Mouse (Mus musculus) kidney, postnatal 4 days (tissue): ENCODE measurements around the gene Plgrkt.

Experiments used
- DNase-seq, 2 experiments: peaks; one replicate each; pipeline ENCODE4 v3.0.0; 2021; ENCODE audit warnings: mixed read lengths in 2 of 2

Plgrkt gene

DNA sequence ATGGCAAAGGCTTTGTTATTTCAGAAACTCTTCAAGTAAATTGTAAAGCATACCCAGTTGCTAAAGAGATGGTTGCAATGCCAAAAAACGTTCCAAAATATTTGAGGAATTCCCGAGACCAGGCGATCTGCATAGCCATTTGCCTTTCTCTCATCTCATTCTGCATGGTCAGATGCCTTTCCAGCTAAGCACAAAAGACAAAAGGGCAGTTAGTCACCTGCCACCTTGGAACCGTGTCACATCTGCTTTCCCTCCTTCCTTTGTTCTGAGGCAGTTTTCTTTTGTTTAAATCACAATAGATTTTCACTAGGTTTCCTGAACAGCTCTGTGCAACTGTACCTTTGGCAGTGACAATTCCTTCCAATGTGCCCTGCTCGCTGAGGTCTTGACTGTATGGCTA is 16.2 kb downstream of the Plgrkt start:
- no peak for DNase-seq

DNA sequence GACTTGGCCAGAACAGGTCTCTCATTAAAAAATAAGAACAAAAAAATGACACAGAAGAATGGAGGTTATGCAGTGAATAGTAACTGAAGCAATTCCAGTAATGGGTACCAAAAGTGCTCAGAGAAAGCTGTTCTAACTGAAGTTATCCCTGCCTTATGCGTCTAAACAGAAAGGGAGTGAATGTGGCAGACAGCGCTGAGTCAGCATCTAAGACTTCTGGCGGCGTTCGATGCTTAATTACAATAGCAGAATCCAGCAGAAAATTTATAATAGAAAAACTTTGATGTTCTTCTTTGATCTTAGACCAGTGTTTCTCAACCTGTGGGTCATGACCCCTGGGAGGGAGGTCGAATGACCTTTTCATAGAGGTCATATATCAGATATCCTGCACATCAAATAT is 21.6 kb downstream of the Plgrkt start:
- DNase-seq = no peak

DNA sequence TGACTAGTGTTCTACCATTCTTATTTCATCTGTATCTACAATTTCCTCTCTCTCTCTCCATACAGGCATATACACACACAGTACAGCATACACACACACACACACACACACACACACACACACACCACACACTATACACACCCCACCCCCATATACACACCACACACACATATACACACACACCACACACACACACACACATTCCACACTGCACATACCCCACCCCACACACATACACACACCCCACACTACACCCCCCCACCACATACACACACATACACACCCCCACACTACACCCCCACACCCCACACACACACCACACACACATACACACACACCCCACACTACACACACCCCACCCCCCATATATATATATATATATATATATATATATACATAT is 22.3 kb downstream of the Plgrkt start:
- DNase-seq = no peak

DNA sequence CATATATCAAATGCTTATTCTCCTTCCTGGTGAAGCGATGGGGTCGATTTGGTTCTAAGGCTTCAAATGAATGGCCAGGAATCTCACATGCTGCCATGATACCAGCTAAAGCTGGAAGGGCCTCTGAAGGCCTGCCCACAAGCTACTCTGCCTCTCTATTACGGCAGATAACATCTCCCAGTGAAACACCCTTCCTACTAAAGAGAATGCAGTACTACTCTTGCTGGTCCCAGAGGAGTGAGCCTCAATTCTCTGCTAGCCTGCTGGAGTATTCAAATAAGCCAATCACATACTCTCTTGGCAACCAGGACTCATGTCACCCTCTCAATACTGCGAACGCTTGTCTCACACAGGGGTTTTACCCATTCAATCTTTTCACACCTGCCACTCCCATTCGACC is 24.9 kb downstream of the Plgrkt start:
- DNase-seq = no peak

DNA sequence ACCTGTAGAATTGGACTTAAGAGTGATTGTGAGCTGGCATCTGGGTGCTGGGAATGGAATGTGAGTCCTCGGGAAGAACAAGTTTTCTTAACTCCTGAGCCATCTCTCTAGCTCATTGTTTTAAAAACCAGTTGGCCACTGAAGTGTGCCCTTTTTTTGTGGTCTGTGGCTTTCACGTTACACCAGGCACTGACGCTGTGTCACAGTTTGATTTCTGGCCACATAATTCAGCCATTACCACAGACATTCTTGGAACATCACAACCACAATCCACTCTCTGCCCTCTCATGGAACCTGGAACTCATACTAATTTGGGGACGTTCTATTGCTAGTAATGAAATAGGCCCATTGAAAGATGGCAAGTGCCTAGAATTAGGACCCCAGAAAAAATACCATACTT is 26.2 kb downstream of the Plgrkt start:
- DNase-seq = no peak

DNA sequence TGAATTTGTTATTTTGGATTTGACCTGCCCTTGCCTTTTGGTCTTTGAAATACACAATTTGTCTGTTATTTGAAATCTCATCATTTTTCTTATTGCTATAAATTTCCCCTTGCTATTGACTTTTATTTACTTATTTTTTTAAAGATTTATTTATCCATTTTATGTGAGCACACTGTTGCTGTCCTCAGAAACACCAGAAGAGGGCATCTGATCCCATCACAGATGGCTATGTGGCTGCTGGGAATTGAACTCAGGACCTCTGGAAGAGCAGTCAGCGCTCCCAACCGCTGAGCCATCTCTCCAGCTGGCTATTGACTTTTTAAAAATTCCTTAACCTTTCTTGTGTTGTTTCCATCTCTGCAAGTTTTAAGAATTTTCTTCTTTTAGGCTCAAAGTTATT is 30.6 kb downstream of the Plgrkt start:
- DNase-seq = no peak

DNA sequence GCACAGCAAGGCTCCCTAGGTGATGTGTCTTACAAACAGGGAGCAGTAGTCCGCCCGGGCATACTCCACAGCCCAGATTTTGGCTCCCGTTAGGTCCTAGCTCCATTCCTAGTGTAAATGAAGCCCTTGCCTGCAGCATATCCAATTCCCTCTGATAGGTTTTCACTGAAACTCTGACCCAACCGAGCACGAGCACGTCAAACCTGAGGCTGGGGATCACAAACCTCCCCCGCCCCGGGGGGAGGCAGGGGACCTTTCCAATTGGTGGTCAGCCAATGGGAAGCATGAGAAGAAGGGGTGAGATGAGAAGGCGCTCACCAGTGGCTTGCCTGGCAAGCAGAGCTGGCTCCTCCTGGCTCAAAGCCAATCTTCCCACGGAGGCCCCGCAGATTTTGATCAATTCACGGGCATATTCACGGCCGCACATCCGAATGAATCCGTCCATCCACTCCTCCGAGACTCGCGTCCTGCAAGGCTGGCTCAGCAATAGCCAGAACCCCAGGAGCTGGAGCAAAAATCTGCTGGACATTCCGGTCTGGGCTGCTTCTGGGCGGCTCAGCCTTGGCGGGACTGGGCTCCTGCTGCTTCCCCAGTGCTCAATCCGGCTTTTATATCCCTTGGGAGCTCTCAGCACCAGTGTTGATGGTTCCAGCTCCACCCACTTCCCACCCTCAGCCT is 33.0 kb downstream of the Plgrkt start, which contains the start of gene Rln1:
TSS of gene Rln1 (minus strand) at position 603 of the 678 bp plus-strand sequence.
- peak; percentile 60 to 66 for DNase-seq

DNA sequence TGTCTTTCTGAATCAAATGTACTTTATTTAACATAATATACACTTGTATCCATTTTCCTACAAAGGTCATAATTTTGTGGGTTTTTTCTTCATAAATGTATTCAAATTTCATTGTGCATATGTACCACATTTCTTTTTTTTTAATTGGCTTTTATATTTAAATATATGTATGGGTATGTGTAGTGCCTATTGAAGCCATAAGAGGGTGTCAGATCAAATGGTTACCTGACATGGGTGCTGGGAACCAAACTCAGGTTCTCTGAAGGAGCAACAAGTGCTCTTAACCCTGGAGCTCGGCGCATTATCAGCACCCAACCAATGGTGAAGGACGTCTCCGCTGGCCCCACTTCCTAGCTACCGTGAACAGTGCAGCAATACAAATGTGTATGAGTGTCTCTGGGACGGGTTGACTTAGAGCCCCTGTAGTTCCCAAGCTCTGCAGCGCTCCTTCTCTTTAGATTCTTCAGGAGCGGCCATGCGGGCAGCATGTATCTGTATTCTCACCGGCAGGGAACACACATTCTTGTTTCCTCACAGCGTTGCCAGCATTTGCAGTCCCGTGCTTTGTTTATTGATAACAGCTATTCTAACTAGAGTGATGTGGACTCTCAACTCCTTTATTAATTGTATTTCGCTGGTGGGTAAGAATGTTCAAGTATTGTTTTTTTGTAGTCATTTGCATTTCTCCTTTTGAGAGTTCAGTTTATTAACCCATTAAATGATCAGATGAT is 40.2 kb downstream of the Plgrkt start:
- no peak for DNase-seq

DNA sequence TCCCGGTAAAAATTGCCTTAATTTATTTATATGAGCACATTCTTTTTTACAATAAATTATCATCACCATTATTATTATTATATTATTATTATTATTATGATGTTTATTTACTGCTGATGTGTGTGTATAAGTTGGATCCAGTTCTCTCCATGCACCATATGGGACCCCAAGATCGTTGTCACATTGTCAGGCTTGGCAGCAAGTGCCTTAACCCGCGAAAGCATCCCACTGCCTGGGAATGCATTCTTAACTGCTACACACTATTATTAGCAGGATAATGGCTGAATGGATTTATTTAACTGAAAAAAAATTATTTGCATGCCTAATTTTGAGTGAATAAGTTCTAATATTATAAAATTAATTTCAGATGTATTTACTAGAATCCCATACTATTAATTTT is 40.8 kb downstream of the Plgrkt start:
- no peak for DNase-seq

DNA sequence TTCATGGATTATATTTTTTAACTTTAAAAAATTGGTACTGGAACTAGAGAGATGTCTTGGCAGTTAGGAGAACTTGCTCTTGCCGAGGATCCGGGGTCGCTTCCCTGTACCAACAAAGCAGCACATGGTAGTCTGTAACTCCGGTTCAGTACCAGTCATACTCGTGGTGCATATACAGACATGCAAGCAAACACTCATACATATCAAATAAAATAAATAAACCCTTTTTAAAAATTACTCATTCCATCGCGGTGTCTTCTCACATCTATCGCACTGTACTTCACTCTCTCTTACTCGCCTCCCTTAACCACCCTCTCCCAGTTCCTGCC is 41.4 kb downstream of the Plgrkt start:
- peak in 1 of 2 experiments; percentile 6 for DNase-seq

DNA sequence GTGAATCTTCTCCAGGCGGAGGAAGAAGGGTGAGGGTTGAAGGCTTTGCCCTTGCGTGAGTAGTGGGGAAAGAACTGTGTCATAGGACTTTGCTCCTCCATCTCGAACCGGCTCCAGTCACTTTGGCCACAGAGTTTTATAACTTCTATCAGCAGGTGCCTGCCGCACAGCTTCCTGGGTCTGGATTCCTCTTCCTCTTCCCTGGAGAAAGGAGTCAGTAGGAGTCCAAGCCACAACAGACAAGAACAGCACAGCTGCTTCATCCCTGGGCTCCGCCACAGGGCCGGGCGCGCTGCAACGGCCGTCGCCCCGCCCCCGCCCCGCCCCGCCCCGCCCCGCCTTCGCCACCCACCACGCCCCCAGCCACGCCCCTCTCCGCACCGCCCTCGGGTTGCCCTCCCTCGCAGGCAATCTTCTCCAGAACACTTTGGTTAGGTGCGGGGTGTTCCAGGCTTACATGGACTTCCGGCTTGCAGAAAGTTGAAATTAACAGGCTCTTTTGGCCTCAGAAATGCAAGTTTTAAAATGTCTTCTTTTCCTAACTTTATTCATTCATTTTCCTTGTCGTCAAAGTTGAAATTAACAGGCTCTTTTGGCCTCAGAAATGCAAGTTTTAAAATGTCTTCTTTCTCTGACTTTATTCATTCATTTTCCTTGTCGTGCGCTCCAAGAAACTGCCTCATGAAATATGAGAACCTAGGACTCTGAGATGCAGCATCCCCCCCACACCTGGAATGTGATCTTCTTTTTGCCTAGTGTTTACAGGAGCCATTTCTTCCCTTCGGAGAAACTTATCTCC is 41.9 kb downstream of the Plgrkt start, which contains the start of gene Insl6:
TSS of gene Insl6 (minus strand) at position 304 of the 799 bp plus-strand sequence.
- DNase-seq = peak; percentile 86 to 90

DNA sequence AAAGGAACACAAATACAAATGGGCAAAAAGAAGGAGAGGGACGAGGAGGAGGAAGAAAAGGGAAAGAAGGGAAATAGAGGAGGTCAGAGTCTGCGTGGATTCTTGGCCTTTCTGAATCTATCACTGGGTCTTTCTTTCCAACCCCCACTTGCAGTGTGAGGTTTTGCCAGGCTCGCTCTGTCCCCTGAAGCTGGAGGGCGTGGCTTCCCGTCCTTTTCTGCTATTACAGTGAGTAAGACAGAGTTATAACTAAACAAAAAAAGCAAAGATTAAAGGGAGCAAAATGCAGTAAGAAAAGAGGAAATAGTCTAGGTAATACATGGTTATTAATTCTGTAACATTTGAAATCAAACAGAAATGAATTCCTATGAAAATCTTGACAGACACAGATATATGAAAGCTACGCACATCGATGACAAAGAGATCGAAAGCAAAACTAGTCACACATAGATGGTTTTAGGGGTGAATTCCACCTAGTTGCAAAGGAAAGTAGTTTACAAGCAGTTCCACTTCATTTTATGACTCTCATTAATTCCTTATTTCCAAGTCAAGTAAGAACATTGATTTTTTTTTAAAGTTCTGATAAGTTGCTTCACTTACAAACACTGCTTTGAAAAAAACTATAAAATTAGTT is 43.7 kb downstream of the Plgrkt start:
- no peak for DNase-seq

DNA sequence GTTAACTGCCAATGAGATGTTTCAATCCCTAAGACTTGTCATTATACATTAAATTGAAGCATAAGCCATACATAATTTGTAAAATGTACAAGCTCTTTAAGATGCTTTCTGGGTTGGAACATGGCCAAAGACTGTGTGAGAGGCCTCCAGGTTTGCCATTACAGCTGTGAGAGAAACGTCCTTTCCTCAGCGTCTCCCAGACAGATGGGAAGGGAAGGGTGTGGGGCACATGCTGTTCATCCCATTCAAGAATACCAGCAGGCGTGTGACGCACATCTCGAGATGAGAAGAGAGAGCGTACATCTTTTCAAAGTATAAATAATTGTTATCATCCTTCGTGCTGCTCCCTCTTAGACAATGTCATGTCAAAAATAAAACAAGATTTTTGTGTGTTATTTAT is 54.5 kb downstream of the Plgrkt start:
- no peak for DNase-seq

DNA sequence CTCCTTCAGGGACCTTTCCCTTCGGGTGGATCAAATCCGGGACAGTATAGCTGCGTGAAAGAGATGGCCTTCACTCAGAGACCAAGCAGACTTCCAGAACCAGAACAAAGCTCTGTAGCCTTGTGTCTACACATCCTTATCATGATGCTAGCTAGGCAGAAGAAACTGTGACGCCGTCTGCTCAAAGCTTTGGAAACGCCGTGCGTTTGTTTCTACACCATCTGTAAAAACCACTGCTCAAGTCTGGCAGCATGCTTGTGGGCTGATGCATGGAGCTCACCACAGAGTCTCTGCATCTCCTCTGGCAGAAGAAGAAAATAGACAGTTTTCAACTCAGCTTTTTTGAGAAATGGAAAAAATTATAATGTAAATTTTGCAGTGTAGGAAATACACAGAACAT is 55.4 kb downstream of the Plgrkt start:
- DNase-seq = no peak

DNA sequence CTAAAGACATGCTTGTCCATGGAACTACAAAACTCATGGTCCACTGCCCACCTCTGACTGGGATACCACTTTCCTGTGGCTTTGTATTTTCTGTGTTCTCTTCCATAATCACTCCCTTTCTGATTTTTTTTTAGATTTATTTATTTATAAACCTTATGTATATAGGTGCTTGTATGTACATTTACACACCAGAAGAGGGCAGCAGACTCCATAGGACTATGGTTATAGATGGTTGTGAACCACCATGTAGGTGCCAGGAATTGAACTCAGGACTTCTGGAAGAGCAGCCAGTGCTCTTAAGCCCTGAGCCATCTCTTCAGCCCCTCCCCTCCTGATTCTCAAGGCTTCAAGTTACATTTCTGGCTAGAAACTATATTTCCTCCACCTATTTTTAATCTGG is 58.4 kb downstream of the Plgrkt start:
- DNase-seq = no peak

DNA sequence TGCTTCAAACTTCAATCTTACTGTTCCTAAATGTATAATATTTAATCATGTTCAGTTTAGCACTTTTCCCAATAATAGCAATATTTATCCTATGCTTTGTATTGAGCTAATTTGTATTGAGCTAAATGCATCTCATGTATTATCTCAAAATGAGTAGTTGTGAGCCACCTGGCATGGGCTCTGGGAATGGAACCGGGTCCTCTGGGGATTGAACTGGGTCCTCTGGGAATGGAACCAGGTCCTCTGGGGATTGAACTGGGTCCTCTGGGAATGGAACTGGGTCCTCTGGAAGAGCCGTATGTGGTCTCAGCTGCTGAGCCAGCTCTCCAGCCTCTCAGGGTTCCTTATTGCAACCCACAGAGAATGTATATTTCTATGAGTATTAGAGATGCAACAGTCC is 65.1 kb downstream of the Plgrkt start:
- DNase-seq = no peak

DNA sequence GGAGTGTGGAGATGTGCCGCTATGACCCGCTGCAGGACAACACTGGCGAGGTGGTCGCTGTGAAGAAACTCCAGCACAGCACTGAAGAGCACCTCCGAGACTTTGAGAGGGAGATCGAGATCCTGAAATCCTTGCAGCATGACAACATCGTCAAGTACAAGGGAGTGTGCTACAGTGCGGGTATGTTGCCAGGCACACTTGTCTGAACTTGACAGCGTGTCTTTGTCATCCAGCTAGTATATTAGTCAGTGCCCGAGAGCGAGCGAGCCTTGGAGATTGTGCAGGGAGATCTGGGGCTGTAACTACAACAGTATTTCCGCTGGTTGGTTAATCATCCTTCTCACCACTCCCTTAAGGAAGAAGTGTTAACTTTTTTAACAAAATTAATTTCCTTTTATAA is 66.3 kb downstream of the Plgrkt start:
- no peak for DNase-seq
